8 mouse cellular contexts compared by ENCODE assay signal in the genomic region with DNA sequence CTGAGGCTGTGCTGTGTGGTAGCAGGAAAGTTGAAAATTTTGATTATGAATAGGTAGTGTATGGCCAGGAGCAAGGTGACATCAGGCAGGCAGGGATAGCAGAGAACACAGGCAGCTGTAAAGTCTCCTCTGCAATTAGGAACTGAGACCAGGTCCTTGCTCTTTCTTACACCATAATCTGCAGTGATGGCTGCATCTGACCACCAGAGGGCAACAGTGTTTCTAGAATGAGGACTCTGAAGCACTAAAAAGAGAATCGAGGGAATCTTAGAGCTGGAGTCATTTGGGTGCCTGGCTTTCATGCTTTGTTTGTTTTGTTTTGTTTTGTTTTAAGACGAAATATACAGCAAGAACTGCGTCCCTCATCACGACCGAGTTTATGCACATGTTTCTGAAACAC. TPM values are rescaled to one million over a fixed set of nuclear protein-coding genes. Genes with fewer than 3 reads are reported as not detected.
DNase-seq lines count a peak whose midpoint lies in the region; ATAC-seq and TF ChIP-seq lines count a peak whose summit lies in the region.

No protein-coding gene starts in this region.

- no peaks in the 10 kb centered on the region for H3K36me3 ChIP-seq in intestine, embryonic 16.5 days (ENCODE audit: control insufficient read depth, insufficient read depth, low read length)
- no peaks in the 10 kb centered on the region for H3K36me3 ChIP-seq in midbrain, postnatal 0 days (ENCODE audit: insufficient read depth, low read length)

- 2% methylated on average over 5 of the region's 5 CpGs for WGBS in cerebellum, adult 2 months
- WGBS in intestine, embryonic 16.5 days: 3% methylated on average over 5 of the region's 5 CpGs
- WGBS in midbrain, postnatal 0 days: under 1% methylated on average over 5 of the region's 5 CpGs

- no peak for TF ChIP-seq POLR2A in cerebellum, adult 2 months (IDR thresholded peaks at IDR 0.05; ENCODE audit: borderline replicate concordance, insufficient read depth, low read length)

- peak; percentile 75 for ATAC-seq in frontal cortex, adult (ENCODE audit: low TSS enrichment)
- peak; percentile 69 for ATAC-seq in intestine, embryonic 16.5 days
- peak; percentile 72 for ATAC-seq in midbrain, postnatal 0 days (ENCODE audit: low FRiP score)

- H3K27me3 ChIP-seq in cerebellum, adult 2 months (ENCODE audit: control insufficient read depth, insufficient read depth, low read length): peaks cover 1% of the 10 kb centered on the region; the same call in 1 of the 2 replicates
- peaks cover 22% of the 10 kb centered on the region; the same call in 1 of the 2 replicates for H3K27me3 ChIP-seq in intestine, embryonic 16.5 days (replicated peaks; ENCODE audit: control insufficient read depth, insufficient read depth, low read length)
- H3K27me3 ChIP-seq in midbrain, postnatal 0 days (ENCODE audit: insufficient read depth, low read length): peaks cover 8% of the 10 kb centered on the region; the same call in 1 of the 2 replicates

- no peak overlapping the region for H3K4me3 ChIP-seq in cerebellum, adult 2 months (replicated peaks; ENCODE audit: insufficient read depth, low read depth, low read length)
- no peak overlapping the region for H3K4me3 ChIP-seq in intestine, embryonic 16.5 days (ENCODE audit: low read length)
- H3K4me3 ChIP-seq in midbrain, postnatal 0 days (ENCODE audit: low read depth, low read length): no peak overlapping the region

- no peak overlapping the region for H3K9ac ChIP-seq in intestine, embryonic 16.5 days (ENCODE audit: low read depth, low read length)
- no peak overlapping the region for H3K9ac ChIP-seq in midbrain, postnatal 0 days (replicated peaks; ENCODE audit: low read length, poor library complexity, severe bottlenecking)

- H3K4me2 ChIP-seq in intestine, embryonic 16.5 days (ENCODE audit: low read depth, low read length): no peak overlapping the region
- no peak overlapping the region for H3K4me2 ChIP-seq in midbrain, postnatal 0 days (ENCODE audit: low read depth, low read length, poor library complexity, severe bottlenecking)

- no peak overlapping the region for H3K27ac ChIP-seq in cerebellum, adult 2 months (ENCODE audit: insufficient read depth, low read length)
- no peak overlapping the region for H3K27ac ChIP-seq in intestine, embryonic 16.5 days (ENCODE audit: low read length)
- H3K27ac ChIP-seq in midbrain, postnatal 0 days (ENCODE audit: low read depth, low read length): no peak overlapping the region

- H3K4me1 ChIP-seq in cerebellum, adult 2 months (ENCODE audit: control insufficient read depth, insufficient read depth, low read length): no peaks in the 10 kb centered on the region
- 0 out of 2 replicates have a peak, but pooled peaks cover 3% of the 10 kb centered on the region for H3K4me1 ChIP-seq in intestine, embryonic 16.5 days (ENCODE audit: control insufficient read depth, insufficient read depth, low read length)
- 0 out of 2 replicates have a peak, but pooled peaks cover 2% of the 10 kb centered on the region for H3K4me1 ChIP-seq in midbrain, postnatal 0 days (ENCODE audit: insufficient read depth, low read length)

- intact Hi-C loops in heart, postnatal 25 days (cut with DNase I): loop anchor here (1.0 to 2.0 kb wide), 2 partner anchors 55 to 532 kb away; no protein-coding TSS in a partner anchor
- intact Hi-C loops in left cerebral cortex, postnatal 36 days (cut with DNase I): loop anchor here (2.0 kb wide), 2 partner anchors 56 to 532 kb away; no protein-coding TSS in a partner anchor

- H3K9me3 ChIP-seq in intestine, embryonic 16.5 days (ENCODE audit: control insufficient read depth, low read length): no peaks in the 10 kb centered on the region
- H3K9me3 ChIP-seq in midbrain, postnatal 0 days (ENCODE audit: low read length): no peaks in the 10 kb centered on the region

- peak; percentile 71 to 87 for DNase-seq in heart, adult 18-20 months
- no peak for DNase-seq in heart, postnatal 25 days (ENCODE audit: low spot score)
- DNase-seq in cerebellum, adult 2 months: peak; percentile 59 to 72
- DNase-seq in left cerebral cortex, postnatal 36 days (ENCODE audit: low spot score in 2 of 2): peak; percentile 54 to 77
- peak; percentile 89 for DNase-seq in midbrain, postnatal 0 days (ENCODE audit: low spot score)
- peak; percentile 50 to 80 for DNase-seq in spleen, postnatal 10 days (ENCODE audit: low spot score in 2 of 2)

- peak; percentile 68; the same call in 1 of the 2 replicates for TF ChIP-seq CTCF in cerebellum, adult 2 months (IDR thresholded peaks at IDR 0.05; ENCODE audit: borderline replicate concordance, insufficient read depth, low read depth, low read length)
- peak; percentile 98 for TF ChIP-seq CTCF in midbrain, postnatal 0 days (IDR thresholded peaks at IDR 0.05)

RNA-seq across cellular contexts. Expression of gene Rarres1, which starts 2.5 kb away (rescaled TPM):
- 1 to 10 TPM in 1 of 2 experiments, under 1 TPM in 1; 0.99 to 1.1 TPM for total RNA-seq in heart, adult 18-20 months (2021)
- under 1 TPM; 0.53 to 0.62 TPM for total RNA-seq in heart, postnatal 25 days (2021)
- 2.2 and 3.0 TPM in 2 replicates for polyA plus RNA-seq in cerebellum, adult 2 months (2012; rRNA removed)
- polyA plus RNA-seq in intestine, embryonic 16.5 days (2015; fragmentation: Nextera tagmentation; extraction: Ambion mirVana): 1.3 and 1.4 TPM in 2 replicates
- total RNA-seq in left cerebral cortex, postnatal 36 days (2021): 1 to 10 TPM; 1.9 to 2.0 TPM
- 4.2 and 6.1 TPM in 2 replicates for total RNA-seq in midbrain, postnatal 0 days (2014; rRNA removed)
- polyA plus RNA-seq in midbrain, postnatal 0 days (2015; fragmentation: Nextera tagmentation; extraction: Ambion mirVana): 5.9 and 6.3 TPM in 2 replicates

RNA-seq across cellular contexts. Expression of gene Lxn, which starts 49.1 kb away (rescaled TPM):
- total RNA-seq in heart, adult 18-20 months (2021): 1 to 10 TPM; 3.6 to 4.2 TPM
- total RNA-seq in heart, postnatal 25 days (2021): 1 to 10 TPM; 6.5 TPM
- polyA plus RNA-seq in cerebellum, adult 2 months (2012; rRNA removed): 153 and 167 TPM in 2 replicates
- 97.1 and 102 TPM in 2 replicates for polyA plus RNA-seq in intestine, embryonic 16.5 days (2015; fragmentation: Nextera tagmentation; extraction: Ambion mirVana)
- total RNA-seq in left cerebral cortex, postnatal 36 days (2021): 10 to 100 TPM; 34.9 to 39.4 TPM
- 74.9 and 84.5 TPM in 2 replicates for total RNA-seq in midbrain, postnatal 0 days (2014; rRNA removed)
- polyA plus RNA-seq in midbrain, postnatal 0 days (2015; fragmentation: Nextera tagmentation; extraction: Ambion mirVana): 189 and 212 TPM in 2 replicates

Comparison
In these comparisons a context has a peak if more than half of its experiments do, and no peak if none do; other contexts are left out.
1. RNA of gene Lxn, which starts 49.1 kb away (total RNA-seq): 74.9 to 84.5 TPM in midbrain, postnatal 0 days and 34.9 to 39.4 TPM in left cerebral cortex, postnatal 36 days; 6.5 TPM in heart, postnatal 25 days and 3.6 to 4.2 TPM in heart, adult 18-20 months; every median in the first group is over 4 times any median in the second.
2. Peak in every context shown above with its lines, with median percentiles within 50 percentile points of each other: ATAC-seq.